Mouse (Mus musculus): Measurements from ENCODE around the gene Dlgap1. TPM values are rescaled to one million over a fixed set of nuclear protein-coding genes. Genes with fewer than 3 reads are reported as not detected.

The Dlgap1 gene
- polyA plus RNA-seq, 1 experiment from 2014 or later, result 2.0 TPM

DNA sequence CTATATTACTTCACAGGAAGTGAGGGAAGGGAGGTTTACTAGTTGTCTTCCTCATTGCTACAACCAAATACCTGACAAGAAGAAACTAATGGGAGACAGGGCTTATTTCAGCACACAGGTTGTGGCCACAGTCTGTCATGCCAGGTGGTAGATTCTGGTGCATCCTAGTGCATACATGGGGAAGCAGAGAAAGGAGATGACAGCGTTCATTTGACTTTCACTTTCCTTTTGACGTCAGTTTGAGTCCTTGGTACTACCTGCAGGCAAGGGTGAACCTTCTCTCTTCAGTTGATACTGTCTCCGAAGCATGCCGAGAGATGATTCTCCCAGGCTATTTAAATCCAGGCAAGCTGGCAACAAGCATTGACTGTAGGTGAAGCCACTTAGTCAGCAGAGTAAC, 516.8 kb downstream of the Dlgap1 start:
- H3K27me3 ChIP-seq (replicated peaks), result no peaks in the 10 kb centered on the region
- H3K36me3 ChIP-seq, result no peaks in the 10 kb centered on the region
- H3K9ac ChIP-seq, result no peak overlapping the region
- H3K4me3 ChIP-seq (replicated peaks), result no peak overlapping the region
- H3K27ac ChIP-seq, result no peak overlapping the region
- H3K4me1 ChIP-seq, result no peaks in the 10 kb centered on the region
- no peaks in the 10 kb centered on the region for H3K9me3 ChIP-seq
- WGBS, result 84% methylated on average over 4 of the region's 4 CpGs
- ATAC-seq (ENCODE audit: insufficient read depth, low FRiP score, low read depth), result no peak
- H3K4me2 ChIP-seq, result no peak overlapping the region

DNA sequence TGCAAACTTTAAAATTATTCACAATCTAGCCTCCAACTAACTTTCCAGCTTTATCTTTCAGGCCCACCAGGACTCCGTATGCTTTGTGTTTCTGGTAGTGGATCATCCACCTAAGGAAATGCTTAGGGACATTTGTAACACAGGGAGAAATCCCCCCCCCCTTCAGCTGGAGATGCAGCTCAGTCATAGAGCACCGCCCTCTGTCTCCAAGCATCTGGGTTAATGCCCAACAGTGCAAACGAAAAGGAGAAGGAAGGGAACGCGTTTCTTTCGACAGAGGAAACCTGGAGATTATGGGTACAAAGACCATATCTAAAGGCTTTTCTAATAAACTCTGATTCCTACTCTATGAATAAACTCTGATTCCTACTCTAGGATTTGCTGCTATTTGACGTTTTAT, 517.4 kb downstream of the Dlgap1 start:
- no peak overlapping the region for H3K4me3 ChIP-seq (replicated peaks)
- H3K9me3 ChIP-seq, result no peaks in the 10 kb centered on the region
- H3K27me3 ChIP-seq (replicated peaks), result no peaks in the 10 kb centered on the region
- H3K4me2 ChIP-seq, result no peak overlapping the region
- no peak overlapping the region for H3K9ac ChIP-seq
- no peak overlapping the region for H3K27ac ChIP-seq
- no peaks in the 10 kb centered on the region for H3K4me1 ChIP-seq
- no peaks in the 10 kb centered on the region for H3K36me3 ChIP-seq
- WGBS, result 68% methylated on average over 7 of the region's 7 CpGs
- ATAC-seq (ENCODE audit: insufficient read depth, low FRiP score, low read depth), result no peak

DNA sequence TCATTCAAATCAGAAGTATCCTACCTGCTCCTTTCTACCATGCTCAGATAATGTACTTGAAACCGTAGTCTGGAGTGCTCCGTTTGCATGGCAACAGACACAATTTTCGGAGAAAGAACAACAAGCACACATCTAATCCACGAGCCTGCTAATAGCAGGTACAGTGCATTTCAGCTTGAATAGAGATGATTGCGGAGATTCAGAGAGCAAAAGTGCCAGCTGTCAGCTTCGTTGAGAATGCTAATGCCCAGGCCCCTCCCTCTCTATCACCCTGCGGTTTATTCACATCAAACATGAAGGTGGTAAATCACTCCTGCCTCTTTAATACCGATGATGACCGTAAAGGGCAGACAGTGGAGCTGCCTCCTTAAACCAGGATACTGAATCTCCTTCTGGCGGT, 518.0 kb downstream of the Dlgap1 start:
- Histone ChIP-seq H3K4me3 (replicated peaks) (no peak overlapping the region), H3K9me3 (no peaks in the 10 kb centered on the region)

DNA sequence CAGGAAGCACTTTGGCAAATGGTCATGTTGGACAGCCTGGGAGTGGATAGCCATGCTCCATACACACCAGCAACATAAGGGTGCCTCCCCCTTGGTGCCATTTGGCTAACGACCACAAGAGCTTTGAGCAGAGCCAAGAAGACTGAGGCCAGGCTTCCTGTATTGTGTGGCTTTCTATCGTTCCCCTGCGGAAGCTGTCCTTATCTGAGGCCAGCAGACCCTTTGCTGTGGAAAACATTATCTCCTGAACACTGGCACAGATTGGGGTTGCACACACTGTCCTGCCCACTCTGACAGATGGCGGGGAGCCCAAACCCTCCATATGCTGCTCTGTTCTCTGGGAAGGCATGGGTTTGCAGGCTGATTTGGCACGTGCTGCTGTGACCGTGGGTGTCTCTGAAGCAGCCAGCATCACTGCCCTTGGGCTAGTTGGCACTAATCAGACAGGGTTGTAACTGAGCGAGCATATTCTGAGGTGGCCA, 520.0 kb downstream of the Dlgap1 start:
- H3K36me3 ChIP-seq, result no peaks in the 10 kb centered on the region
- H3K4me1 ChIP-seq, result no peaks in the 10 kb centered on the region
- ATAC-seq (ENCODE audit: insufficient read depth, low FRiP score, low read depth), result no peak
- H3K27ac ChIP-seq, result no peak overlapping the region
- no peak overlapping the region for H3K9ac ChIP-seq
- 73% methylated on average over 7 of the region's 7 CpGs for WGBS
- no peak overlapping the region for H3K4me3 ChIP-seq (replicated peaks)
- no peaks in the 10 kb centered on the region for H3K27me3 ChIP-seq (replicated peaks)
- H3K4me2 ChIP-seq, result no peak overlapping the region
- H3K9me3 ChIP-seq, result no peaks in the 10 kb centered on the region

More for the DNA sequence above, 518.0 kb downstream of the Dlgap1 start:
- Histone ChIP-seq H3K36me3 (no peaks in the 10 kb centered on the region), H3K27me3 (replicated peaks) (no peaks in the 10 kb centered on the region), H3K4me1 (no peaks in the 10 kb centered on the region), H3K9ac (no peak overlapping the region), H3K27ac (no peak overlapping the region), H3K4me2 (no peak overlapping the region)
- WGBS, result 84% methylated on average over 10 of the region's 10 CpGs
- ATAC-seq (ENCODE audit: insufficient read depth, low FRiP score, low read depth), result no peak

DNA sequence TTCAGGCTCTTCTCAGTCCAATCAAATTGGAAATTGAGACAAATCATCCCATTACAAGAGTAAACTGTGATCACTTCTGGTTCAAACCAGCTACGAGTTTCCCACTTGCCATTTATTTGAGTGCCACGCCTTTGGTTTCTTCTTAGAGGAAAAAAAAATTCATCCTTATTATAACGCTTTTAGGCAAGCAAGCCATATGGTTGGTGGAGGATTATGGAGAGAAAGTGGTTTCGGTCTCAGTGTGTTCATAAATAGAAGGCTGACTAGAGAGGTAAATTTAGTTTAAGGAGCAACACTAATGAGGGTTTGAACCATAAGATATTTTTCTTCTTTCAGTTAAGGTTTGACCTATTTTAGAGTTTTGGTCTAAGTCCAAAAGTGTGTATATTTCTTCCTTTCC, 522.7 kb downstream of the Dlgap1 start:
- Histone ChIP-seq H3K4me1 (no peaks in the 10 kb centered on the region), H3K27ac (no peak overlapping the region), H3K36me3 (no peaks in the 10 kb centered on the region), H3K9ac (no peak overlapping the region), H3K4me3 (replicated peaks) (no peak overlapping the region), H3K4me2 (no peak overlapping the region), H3K9me3 (no peaks in the 10 kb centered on the region), H3K27me3 (replicated peaks) (no peaks in the 10 kb centered on the region)
- ATAC-seq (ENCODE audit: insufficient read depth, low FRiP score, low read depth), result no peak
- 81% methylated on average over 4 of the region's 4 CpGs for WGBS

DNA sequence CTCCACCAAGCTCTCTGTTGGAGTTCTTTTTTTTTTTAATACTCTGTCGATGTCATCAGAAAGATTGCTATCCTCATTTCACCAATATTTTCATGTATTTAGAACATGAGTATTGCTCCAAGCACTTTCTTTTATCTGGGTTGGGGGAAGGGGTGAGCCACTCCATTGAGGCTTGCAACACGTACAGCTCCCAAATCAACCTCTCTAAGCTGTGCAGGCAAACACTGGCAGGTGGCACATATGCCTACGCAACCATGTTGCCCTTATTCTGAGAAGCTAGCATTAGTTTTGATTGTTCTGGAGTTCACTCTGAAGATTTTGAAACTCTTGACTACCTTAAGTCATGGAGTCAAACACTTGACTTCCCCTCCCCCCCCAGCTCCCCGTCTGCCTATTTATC, 525.5 kb downstream of the Dlgap1 start:
- Histone ChIP-seq H3K9me3 (no peaks in the 10 kb centered on the region), H3K4me2 (no peak overlapping the region), H3K27me3 (replicated peaks) (no peaks in the 10 kb centered on the region), H3K9ac (no peak overlapping the region), H3K36me3 (no peaks in the 10 kb centered on the region), H3K4me1 (no peaks in the 10 kb centered on the region), H3K27ac (no peak overlapping the region), H3K4me3 (replicated peaks) (no peak overlapping the region)
- 86% methylated on average over 4 of the region's 4 CpGs for WGBS
- ATAC-seq (ENCODE audit: insufficient read depth, low FRiP score, low read depth), result no peak

DNA sequence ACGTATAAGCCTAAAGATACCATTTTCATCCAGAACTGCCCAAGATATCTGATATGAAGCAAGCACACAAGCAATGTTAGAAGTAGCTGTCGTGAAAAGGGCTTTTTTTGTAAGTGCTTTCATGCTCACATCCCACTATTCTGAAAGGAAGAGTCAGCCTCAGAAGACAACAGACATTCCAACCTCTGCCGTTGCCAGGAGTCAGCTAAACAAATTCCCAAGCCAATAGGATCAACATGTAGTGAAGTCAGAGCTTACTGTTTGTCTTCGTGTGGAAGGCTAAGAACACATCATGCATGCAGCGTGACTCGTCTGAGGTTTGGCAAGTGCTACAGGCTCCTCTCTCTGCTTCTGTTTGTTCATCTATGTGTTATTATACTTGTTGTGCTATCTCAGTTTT, 529.4 kb downstream of the Dlgap1 start:
- Histone ChIP-seq H3K4me3 (replicated peaks) (no peak overlapping the region), H3K36me3 (no peaks in the 10 kb centered on the region), H3K4me1 (no peaks in the 10 kb centered on the region), H3K9me3 (no peaks in the 10 kb centered on the region), H3K27ac (no peak overlapping the region), H3K27me3 (replicated peaks) (no peaks in the 10 kb centered on the region), H3K9ac (no peak overlapping the region), H3K4me2 (no peak overlapping the region)
- WGBS, result 68% methylated on average over 6 of the region's 6 CpGs
- no peak for ATAC-seq (ENCODE audit: insufficient read depth, low FRiP score, low read depth)

DNA sequence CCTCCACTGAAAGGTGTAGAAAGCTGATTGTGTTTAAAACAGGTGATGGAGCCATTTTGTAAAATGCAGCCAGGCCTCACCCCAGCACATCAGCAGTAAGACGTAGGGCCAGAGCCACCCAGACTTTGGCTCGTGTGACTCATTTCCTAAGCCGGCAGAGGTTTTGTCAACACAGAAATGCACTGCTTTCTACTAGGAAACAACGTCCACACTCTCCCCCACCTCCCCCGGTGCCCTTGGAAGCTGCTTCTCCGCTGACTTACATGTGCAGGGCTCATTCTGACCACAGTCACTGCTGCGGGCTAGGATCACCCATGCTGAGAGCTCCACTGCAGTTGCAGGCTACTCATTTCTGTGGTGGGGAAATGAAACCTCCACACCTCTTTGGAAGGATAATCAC, 533.1 kb downstream of the Dlgap1 start:
- no peaks in the 10 kb centered on the region for H3K36me3 ChIP-seq
- H3K9ac ChIP-seq, result no peak overlapping the region
- H3K27ac ChIP-seq, result no peak overlapping the region
- H3K9me3 ChIP-seq, result no peaks in the 10 kb centered on the region
- no peak overlapping the region for H3K4me2 ChIP-seq
- no peaks in the 10 kb centered on the region for H3K27me3 ChIP-seq (replicated peaks)
- no peaks in the 10 kb centered on the region for H3K4me1 ChIP-seq
- H3K4me3 ChIP-seq (replicated peaks), result no peak overlapping the region
- 46% methylated on average over 7 of the region's 7 CpGs for WGBS
- ATAC-seq (ENCODE audit: insufficient read depth, low FRiP score, low read depth), result no peak

DNA sequence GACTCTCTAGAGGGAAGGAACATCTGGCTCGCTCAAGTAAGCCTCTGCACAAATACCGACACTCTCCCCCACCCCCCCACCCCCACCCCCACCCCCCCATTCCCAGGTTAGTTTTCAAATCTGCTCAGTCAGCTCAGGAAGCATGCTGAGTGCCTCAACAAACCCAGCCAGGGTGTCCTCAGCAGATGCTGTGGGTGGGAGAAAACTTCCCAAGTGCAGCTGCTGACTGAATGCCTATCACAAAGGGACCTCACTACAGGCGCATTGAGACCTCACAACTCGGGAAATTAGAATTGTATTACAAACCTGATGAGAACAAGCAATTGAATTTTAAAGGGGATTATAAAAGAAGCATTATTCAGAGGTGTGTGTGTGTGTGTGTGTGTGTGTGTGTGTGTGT, 538.9 kb downstream of the Dlgap1 start:
- no peak overlapping the region for H3K27ac ChIP-seq
- no peak overlapping the region for H3K4me3 ChIP-seq (replicated peaks)
- no peaks in the 10 kb centered on the region for H3K27me3 ChIP-seq (replicated peaks)
- no peak for ATAC-seq (ENCODE audit: insufficient read depth, low FRiP score, low read depth)
- no peaks in the 10 kb centered on the region for H3K9me3 ChIP-seq
- no peak overlapping the region for H3K4me2 ChIP-seq
- H3K36me3 ChIP-seq, result no peaks in the 10 kb centered on the region
- no peaks in the 10 kb centered on the region for H3K4me1 ChIP-seq
- 57% methylated on average over 4 of the region's 4 CpGs for WGBS
- no peak overlapping the region for H3K9ac ChIP-seq

DNA sequence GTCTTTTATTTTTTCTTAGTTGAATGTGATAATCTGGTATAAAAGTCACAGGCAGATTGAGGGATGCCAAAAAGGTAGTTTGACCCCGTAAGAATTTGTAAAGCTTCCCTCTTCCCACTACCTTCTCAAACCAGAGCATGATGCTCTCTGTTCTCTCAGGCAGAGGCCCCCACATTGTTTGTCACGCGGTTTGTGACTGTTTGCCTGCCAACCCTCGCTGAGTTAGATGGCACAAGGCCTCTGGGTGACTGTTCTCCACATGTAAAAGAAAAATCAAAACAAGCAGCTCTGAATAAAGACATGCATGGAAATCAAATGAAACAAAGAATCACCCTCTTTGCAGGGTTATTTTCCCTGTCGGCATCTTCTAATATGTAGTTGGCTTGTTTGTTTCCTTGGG, 541.6 kb downstream of the Dlgap1 start:
- Histone ChIP-seq H3K4me1 (no peaks in the 10 kb centered on the region), H3K27me3 (replicated peaks) (no peaks in the 10 kb centered on the region), H3K36me3 (no peaks in the 10 kb centered on the region), H3K4me3 (replicated peaks) (no peak overlapping the region), H3K9me3 (no peaks in the 10 kb centered on the region), H3K27ac (no peak overlapping the region), H3K4me2 (no peak overlapping the region), H3K9ac (no peak overlapping the region)
- 83% methylated on average over 5 of the region's 5 CpGs for WGBS
- ATAC-seq (ENCODE audit: insufficient read depth, low FRiP score, low read depth), result no peak

DNA sequence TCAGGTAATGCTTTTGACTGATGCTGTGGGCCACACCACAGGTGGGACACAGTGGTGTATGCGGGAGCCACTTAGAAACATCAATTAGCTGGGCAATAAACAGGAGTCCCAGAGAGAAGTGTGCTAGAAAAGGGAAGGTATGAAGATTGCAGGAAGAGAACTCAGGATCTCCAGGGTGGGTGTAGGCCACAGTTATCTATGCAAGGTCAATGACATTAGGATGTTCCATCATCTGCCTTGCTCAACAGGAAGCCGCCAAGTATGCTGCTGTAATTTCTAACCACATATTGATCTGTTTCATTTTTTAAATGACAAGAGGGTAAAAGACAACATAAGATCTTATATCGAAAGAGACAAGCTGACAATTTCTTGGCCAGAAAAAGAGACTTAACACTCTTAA, 542.5 kb downstream of the Dlgap1 start:
- Histone ChIP-seq H3K27ac (no peak overlapping the region), H3K4me1 (no peaks in the 10 kb centered on the region), H3K4me3 (replicated peaks) (no peak overlapping the region), H3K36me3 (no peaks in the 10 kb centered on the region), H3K27me3 (replicated peaks) (no peaks in the 10 kb centered on the region), H3K9me3 (no peaks in the 10 kb centered on the region), H3K4me2 (no peak overlapping the region), H3K9ac (no peak overlapping the region)
- ATAC-seq (ENCODE audit: insufficient read depth, low FRiP score, low read depth), result no peak
- 84% methylated on average over 3 of the region's 3 CpGs for WGBS

DNA sequence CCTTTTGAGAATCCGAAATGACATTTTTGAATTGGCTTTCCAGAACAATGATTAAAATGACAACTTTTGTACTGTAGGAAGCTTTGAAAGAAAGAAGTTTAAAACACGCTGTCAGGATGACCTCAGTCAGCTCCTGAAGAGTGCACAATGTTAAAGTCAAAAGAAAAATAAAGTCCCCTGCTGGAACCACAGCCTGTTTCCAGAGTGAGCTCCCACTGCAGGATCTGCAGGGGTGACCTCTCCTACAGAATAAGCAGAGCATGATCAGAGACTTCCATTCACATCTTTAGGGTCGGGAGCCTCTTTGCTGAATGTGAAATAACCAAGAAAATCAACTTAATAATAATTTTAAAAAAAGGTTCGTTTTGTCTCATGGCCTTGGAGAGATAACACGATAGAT, 544.9 kb downstream of the Dlgap1 start:
- Histone ChIP-seq H3K27ac (no peak overlapping the region), H3K27me3 (replicated peaks) (no peaks in the 10 kb centered on the region), H3K9ac (no peak overlapping the region), H3K9me3 (no peaks in the 10 kb centered on the region), H3K36me3 (no peaks in the 10 kb centered on the region), H3K4me1 (no peaks in the 10 kb centered on the region), H3K4me3 (replicated peaks) (no peak overlapping the region), H3K4me2 (no peak overlapping the region)
- no peak for ATAC-seq (ENCODE audit: insufficient read depth, low FRiP score, low read depth)
- 79% methylated on average over 5 of the region's 5 CpGs for WGBS

DNA sequence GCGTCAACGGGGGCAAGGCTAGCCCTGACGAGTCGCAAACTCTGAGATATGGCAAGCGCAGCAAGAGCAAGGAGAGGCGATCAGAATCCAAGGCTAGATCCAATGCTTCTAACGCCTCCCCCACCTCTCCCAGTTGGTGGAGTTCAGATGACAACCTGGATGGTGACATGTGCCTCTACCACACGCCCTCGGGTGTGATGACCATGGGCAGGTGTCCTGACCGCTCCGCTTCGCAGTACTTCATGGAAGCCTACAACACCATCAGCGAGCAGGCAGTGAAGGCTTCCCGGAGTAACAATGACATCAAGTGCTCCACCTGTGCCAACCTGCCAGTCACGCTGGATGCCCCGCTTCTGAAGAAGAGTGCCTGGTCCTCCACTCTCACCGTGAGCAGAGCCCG, 547.6 kb downstream of the Dlgap1 start:
- no peaks in the 10 kb centered on the region for H3K4me1 ChIP-seq
- H3K36me3 ChIP-seq, result no peaks in the 10 kb centered on the region
- H3K4me2 ChIP-seq, result no peak overlapping the region
- no peaks in the 10 kb centered on the region for H3K9me3 ChIP-seq
- 87% methylated on average over 18 of the region's 18 CpGs for WGBS
- H3K27ac ChIP-seq, result no peak overlapping the region
- no peaks in the 10 kb centered on the region for H3K27me3 ChIP-seq (replicated peaks)
- H3K4me3 ChIP-seq (replicated peaks), result no peak overlapping the region
- ATAC-seq (ENCODE audit: insufficient read depth, low FRiP score, low read depth), result no peak
- H3K9ac ChIP-seq, result no peak overlapping the region

All from stomach, embryonic 15.5 days (tissue).